Mouse (Mus musculus): ENCODE data around the gene Hmga2.

Hmga2 gene

GRCm38 (mm10) chr10:120475601-120476515, at the start of gene Hmga2:
Hmga2 (minus strand) TSS chr10:120476469.
- DNase-seq (ENCODE audit: low read depth), result no peak

GRCm38 (mm10) chr10:120522959-120523358, 46.7 kb upstream of the Hmga2 start:
- no peak for DNase-seq (ENCODE audit: low read depth)

- DNase-seq (ENCODE audit: low read depth), result no peak
Measured at GRCm38 (mm10) chr10:120521912-120522575, 45.8 kb upstream of the Hmga2 start.

- DNase-seq (ENCODE audit: low read depth), result no peak
Measured at GRCm38 (mm10) chr10:120516311-120516710, 40.0 kb upstream of the Hmga2 start.

- DNase-seq (ENCODE audit: low read depth), result no peak
Measured at GRCm38 (mm10) chr10:120513721-120514120, 37.5 kb upstream of the Hmga2 start.

- DNase-seq (ENCODE audit: low read depth), result no peak
Measured at GRCm38 (mm10) chr10:120512946-120513345, 36.7 kb upstream of the Hmga2 start.

- DNase-seq (ENCODE audit: low read depth), result no peak
Measured at GRCm38 (mm10) chr10:120512121-120512520, 35.9 kb upstream of the Hmga2 start.

- no peak for DNase-seq (ENCODE audit: low read depth)
Measured at GRCm38 (mm10) chr10:120503959-120504358, 27.7 kb upstream of the Hmga2 start.

GRCm38 (mm10) chr10:120500794-120501193, 24.5 kb upstream of the Hmga2 start:
- no peak for DNase-seq (ENCODE audit: low read depth)

- no peak for DNase-seq (ENCODE audit: low read depth)
Measured at GRCm38 (mm10) chr10:120498086-120498485, 21.8 kb upstream of the Hmga2 start.

- DNase-seq (ENCODE audit: low read depth), result no peak
Measured at GRCm38 (mm10) chr10:120494653-120495052, 18.4 kb upstream of the Hmga2 start.

GRCm38 (mm10) chr10:120491477-120491876, 15.2 kb upstream of the Hmga2 start:
- no peak for DNase-seq (ENCODE audit: low read depth)

GRCm38 (mm10) chr10:120489611-120490010, 13.3 kb upstream of the Hmga2 start:
- DNase-seq (ENCODE audit: low read depth), result no peak

GRCm38 (mm10) chr10:120488526-120488925, 12.3 kb upstream of the Hmga2 start:
- DNase-seq (ENCODE audit: low read depth), result no peak

GRCm38 (mm10) chr10:120487881-120488280, 11.6 kb upstream of the Hmga2 start:
- no peak for DNase-seq (ENCODE audit: low read depth)

- DNase-seq (ENCODE audit: low read depth), result no peak
Measured at GRCm38 (mm10) chr10:120485461-120485860, 9.2 kb upstream of the Hmga2 start.

- DNase-seq (ENCODE audit: low read depth), result no peak
Measured at GRCm38 (mm10) chr10:120484144-120484543, 7.9 kb upstream of the Hmga2 start.

GRCm38 (mm10) chr10:120478164-120478563, 1.9 kb upstream of the Hmga2 start:
- no peak for DNase-seq (ENCODE audit: low read depth)

- no peak for DNase-seq (ENCODE audit: low read depth)
Measured at GRCm38 (mm10) chr10:120477501-120477900, 1.2 kb upstream of the Hmga2 start.

GRCm38 (mm10) chr10:120476516-120477336, 457 bp upstream of the Hmga2 start:
- no peak for DNase-seq (ENCODE audit: low read depth)

- no peak for DNase-seq (ENCODE audit: low read depth)
Measured at GRCm38 (mm10) chr10:120475041-120475541, 1.2 kb downstream of the Hmga2 start.

GRCm38 (mm10) chr10:120474301-120474700, 2.0 kb downstream of the Hmga2 start:
- DNase-seq (ENCODE audit: low read depth), result no peak
